Mouse (Mus musculus) liver, embryonic 14.5 days (tissue): ENCODE measurements around the gene Arhgap10.

Source experiments
- CTCF ChIP-seq: IDR thresholded peaks from 2 replicates; pipeline ENCODE4 v1.5.1; 2016; ENCODE audit warnings: antibody characterized with exemption, low read depth, control low read depth
- EP300 ChIP-seq: IDR thresholded peaks from 2 replicates; pipeline ENCODE4 v1.6.1; 2016; ENCODE audit warnings: antibody characterized with exemption, low read depth

DNA sequence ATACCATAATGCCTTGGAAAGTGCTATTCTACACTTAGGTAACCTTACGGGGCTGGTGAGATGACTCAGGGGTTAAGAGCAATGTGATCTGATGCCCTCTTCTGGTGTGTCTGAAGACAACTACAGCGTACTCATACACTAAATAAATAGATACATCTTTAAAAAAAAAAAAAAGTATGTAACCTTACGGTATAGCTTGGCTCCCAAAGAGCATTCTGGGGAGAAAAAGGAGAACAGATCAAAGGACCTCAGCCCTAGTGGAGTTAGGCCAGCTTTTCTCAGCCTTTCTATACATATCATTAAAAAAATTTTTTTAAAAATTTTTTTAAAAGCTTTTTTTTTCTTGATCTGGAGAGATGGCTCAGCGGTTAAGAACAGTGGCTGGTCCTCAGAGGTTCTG is 2.8 kb upstream of the Arhgap10 start:
- TF ChIP-seq CTCF: no peak
- no peak for TF ChIP-seq EP300
